Comparison of ENCODE assay signal across 8 mouse cellular contexts in the genomic region with DNA sequence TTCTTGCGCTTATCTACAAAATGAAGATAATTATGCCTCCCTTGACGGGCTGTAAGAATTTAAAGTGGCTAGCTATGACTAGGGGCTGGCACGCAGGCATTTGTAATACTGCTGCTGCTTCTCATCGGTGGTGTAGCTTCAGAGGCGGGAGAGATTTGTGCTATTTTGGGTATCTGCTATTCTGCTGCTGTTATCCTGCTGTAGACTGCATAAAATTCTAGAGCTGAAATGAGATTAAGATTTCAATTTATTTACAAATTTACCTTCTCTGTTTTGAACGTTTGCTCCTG. TPM values are rescaled to one million over a fixed set of nuclear protein-coding genes. Genes with fewer than 3 reads are reported as not detected.
A peak's percentile ranks its signal among the peaks of the same experiment; 100 is the strongest.
DNase-seq lines count a peak whose midpoint lies in the region; ATAC-seq and TF ChIP-seq lines count a peak whose summit lies in the region.

No protein-coding gene starts in this region.

- no peak for TF ChIP-seq CTCF in cerebellum, adult 2 months (IDR thresholded peaks at IDR 0.05; ENCODE audit: borderline replicate concordance, insufficient read depth, low read depth, low read length)

- peak overlapping the region; percentile 94 for H3K9ac ChIP-seq in neural tube, embryonic 11.5 days (ENCODE audit: low read length)
- 0 out of 2 replicates have a peak overlapping the region, but pooled peaks have one; percentile 73 for H3K9ac ChIP-seq in liver, embryonic 12.5 days

- TF ChIP-seq POLR2A in cerebellum, adult 2 months (IDR thresholded peaks at IDR 0.05; ENCODE audit: borderline replicate concordance, insufficient read depth, low read length): no peak

- H3K27ac ChIP-seq in cerebellum, adult 2 months (ENCODE audit: insufficient read depth, low read length): peak overlapping the region; percentile 32; the same call in 1 of the 2 replicates
- no peak overlapping the region for H3K27ac ChIP-seq in neural tube, embryonic 11.5 days (ENCODE audit: low read depth, low read length)
- H3K27ac ChIP-seq in liver, embryonic 12.5 days: no peak overlapping the region

- H3K4me3 ChIP-seq in cerebellum, adult 2 months (replicated peaks; ENCODE audit: insufficient read depth, low read depth, low read length): peak overlapping the region; percentile 76
- peak overlapping the region; percentile 97 for H3K4me3 ChIP-seq in neural tube, embryonic 11.5 days (ENCODE audit: low read depth, low read length)
- peak overlapping the region; percentile 70 for H3K4me3 ChIP-seq in liver, embryonic 12.5 days

- peak overlapping the region; percentile 61 for H3K4me2 ChIP-seq in neural tube, embryonic 11.5 days (ENCODE audit: low read depth)
- H3K4me2 ChIP-seq in liver, embryonic 12.5 days: peak overlapping the region; percentile 89

- no peaks in the 10 kb centered on the region for H3K9me3 ChIP-seq in neural tube, embryonic 11.5 days (ENCODE audit: control insufficient read depth, low read length)
- H3K9me3 ChIP-seq in liver, embryonic 12.5 days (replicated peaks): no peaks in the 10 kb centered on the region

- H3K27me3 ChIP-seq in cerebellum, adult 2 months (ENCODE audit: control insufficient read depth, insufficient read depth, low read length): no peaks in the 10 kb centered on the region
- H3K27me3 ChIP-seq in neural tube, embryonic 11.5 days (ENCODE audit: control insufficient read depth, insufficient read depth, low read length): no peaks in the 10 kb centered on the region
- H3K27me3 ChIP-seq in liver, embryonic 12.5 days (replicated peaks): peaks cover 20% of the 10 kb centered on the region

- no peaks in the 10 kb centered on the region for H3K36me3 ChIP-seq in neural tube, embryonic 11.5 days (ENCODE audit: control insufficient read depth, insufficient read depth, low read length)
- H3K36me3 ChIP-seq in liver, embryonic 12.5 days: no peaks in the 10 kb centered on the region

- no peak for DNase-seq in cerebellum, adult 2 months
- DNase-seq in cerebellum, adult 11 months: no peak
- DNase-seq in neural tube, embryonic 11.5 days (ENCODE audit: low spot score): no peak
- no peak for DNase-seq in neural tube, embryonic 10.5 days (ENCODE audit: extremely low spot score, low spot score)
- no peak for DNase-seq in adipocyte (ENCODE audit: low spot score)
- no peak for DNase-seq in thymus, postnatal 14 days
- DNase-seq in kidney, postnatal 14 days: no peak

- WGBS in cerebellum, adult 2 months: 12% methylated on average over 6 of the region's 6 CpGs
- WGBS in neural tube, embryonic 11.5 days: 75% methylated on average over 6 of the region's 6 CpGs
- WGBS in liver, embryonic 12.5 days (ENCODE audit: insufficient replicate concordance): 46% methylated on average over 6 of the region's 6 CpGs

- no peak for ATAC-seq in neural tube, embryonic 11.5 days (ENCODE audit: insufficient read depth, low FRiP score, low TSS enrichment)
- no peak for ATAC-seq in liver, embryonic 12.5 days

- H3K4me1 ChIP-seq in cerebellum, adult 2 months (ENCODE audit: control insufficient read depth, insufficient read depth, low read length): peaks cover 4% of the 10 kb centered on the region; the same call in 1 of the 2 replicates
- H3K4me1 ChIP-seq in neural tube, embryonic 11.5 days (ENCODE audit: control insufficient read depth, insufficient read depth, low read length): peaks cover 5% of the 10 kb centered on the region
- H3K4me1 ChIP-seq in liver, embryonic 12.5 days: peaks cover 28% of the 10 kb centered on the region

RNA-seq across cellular contexts. Expression of gene Adar, which starts 1.1 kb away (rescaled TPM):
- polyA plus RNA-seq in cerebellum, adult 2 months (2012; rRNA removed): 108 and 112 TPM in 2 replicates
- 17.3 and 22.0 TPM in 2 replicates for polyA plus RNA-seq in neural tube, embryonic 11.5 days (2014; fragmentation: Nextera tagmentation; extraction: Ambion mirVana)
- 9.9 and 10.4 TPM in 2 replicates for polyA plus RNA-seq in liver, embryonic 12.5 days (2016; fragmentation: Nextera tagmentation; extraction: Ambion mirVana)

RNA-seq across cellular contexts. Expression of gene Chrnb2, which starts 48.5 kb away (rescaled TPM):
- 46.2 and 51.4 TPM in 2 replicates for polyA plus RNA-seq in cerebellum, adult 2 months (2012; rRNA removed)
- 17.9 and 20.8 TPM in 2 replicates for polyA plus RNA-seq in neural tube, embryonic 11.5 days (2014; fragmentation: Nextera tagmentation; extraction: Ambion mirVana)
- 0.26 and 0.31 TPM in 2 replicates for polyA plus RNA-seq in liver, embryonic 12.5 days (2016; fragmentation: Nextera tagmentation; extraction: Ambion mirVana)

RNA-seq across cellular contexts. Expression of gene Ube2q1, which starts 57.5 kb away (rescaled TPM):
- polyA plus RNA-seq in cerebellum, adult 2 months (2012; rRNA removed): 52.7 and 55.7 TPM in 2 replicates
- 22.3 and 28.0 TPM in 2 replicates for polyA plus RNA-seq in neural tube, embryonic 11.5 days (2014; fragmentation: Nextera tagmentation; extraction: Ambion mirVana)
- 8.4 and 9.7 TPM in 2 replicates for polyA plus RNA-seq in liver, embryonic 12.5 days (2016; fragmentation: Nextera tagmentation; extraction: Ambion mirVana)

Comparison
In these comparisons a context has a peak if more than half of its experiments do, and no peak if none do; other contexts are left out.
1. RNA of gene Chrnb2, which starts 48.5 kb away (polyA plus RNA-seq): 46.2 to 51.4 TPM in cerebellum, adult 2 months and 17.9 to 20.8 TPM in neural tube, embryonic 11.5 days; 0.26 to 0.31 TPM in liver, embryonic 12.5 days; every median in the first group is over 10 times any median in the second.
2. Peak in every context shown above with its lines, with median percentiles within 50 percentile points of each other: H3K4me3 ChIP-seq.